Mouse (Mus musculus): ENCODE measurements around the gene Fosb. TPM values are rescaled to one million over a fixed set of nuclear protein-coding genes. Genes with fewer than 3 reads are reported as not detected.

Gene Fosb
- polyA plus RNA-seq, 1 experiment: 16.7 TPM

- Histone ChIP-seq H3K27me3 (ENCODE audit: control insufficient read depth, insufficient read depth, low read length) (peaks cover 8% of the 10 kb centered on the region), H3K36me3 (ENCODE audit: control insufficient read depth, insufficient read depth, low read length) (no peaks in the 10 kb centered on the region), H3K4me1 (ENCODE audit: control insufficient read depth, insufficient read depth, insufficient read length, low read length) (peaks cover 1% of the 10 kb centered on the region; the same call in 1 of the 2 replicates), H3K27ac (ENCODE audit: insufficient read depth, low read depth, low read length) (no peak overlapping the region), H3K4me3 (ENCODE audit: low read depth, low read length) (no peak overlapping the region)
- TF ChIP-seq CTCF (IDR thresholded peaks at IDR 0.05; ENCODE audit: extremely low read depth, insufficient read length, insufficient replicate concordance, low read depth, low read length): no peak
- TF ChIP-seq POLR2A (IDR thresholded peaks at IDR 0.05; ENCODE audit: low read depth, low read length): no peak
- WGBS: 61% methylated on average over 13 of the region's 13 CpGs
Measured at GRCm38 (mm10) chr7:19302264-19303045, 7.4 kb downstream of the Fosb start.

- Histone ChIP-seq H3K27me3 (ENCODE audit: control insufficient read depth, insufficient read depth, low read length) (peaks cover 8% of the 10 kb centered on the region), H3K4me1 (ENCODE audit: control insufficient read depth, insufficient read depth, insufficient read length, low read length) (peaks cover 1% of the 10 kb centered on the region; the same call in 1 of the 2 replicates), H3K36me3 (ENCODE audit: control insufficient read depth, insufficient read depth, low read length) (no peaks in the 10 kb centered on the region), H3K27ac (ENCODE audit: insufficient read depth, low read depth, low read length) (no peak overlapping the region), H3K4me3 (ENCODE audit: low read depth, low read length) (no peak overlapping the region)
- 11% methylated on average over 16 of the region's 16 CpGs for WGBS
- TF ChIP-seq CTCF (IDR thresholded peaks at IDR 0.05; ENCODE audit: extremely low read depth, insufficient read length, insufficient replicate concordance, low read depth, low read length) (no peak), POLR2A (IDR thresholded peaks at IDR 0.05; ENCODE audit: low read depth, low read length) (no peak)
Measured at GRCm38 (mm10) chr7:19301461-19302263, 8.2 kb downstream of the Fosb start.

GRCm38 (mm10) chr7:19300501-19301421 lies 9.1 kb downstream of the Fosb start:
- peaks cover 8% of the 10 kb centered on the region for H3K27me3 ChIP-seq (ENCODE audit: control insufficient read depth, insufficient read depth, low read length)
- whole genome bisulfite sequencing: under 1% methylated on average over 29 of the region's 29 CpGs
- H3K27ac ChIP-seq (ENCODE audit: insufficient read depth, low read depth, low read length): no peak overlapping the region
- H3K36me3 ChIP-seq (ENCODE audit: control insufficient read depth, insufficient read depth, low read length): no peaks in the 10 kb centered on the region
- peaks cover 1% of the 10 kb centered on the region; the same call in 1 of the 2 replicates for H3K4me1 ChIP-seq (ENCODE audit: control insufficient read depth, insufficient read depth, insufficient read length, low read length)
- peak; percentile 99 for TF ChIP-seq CTCF (IDR thresholded peaks at IDR 0.05; ENCODE audit: extremely low read depth, insufficient read length, insufficient replicate concordance, low read depth, low read length)
- no peak for TF ChIP-seq POLR2A (IDR thresholded peaks at IDR 0.05; ENCODE audit: low read depth, low read length)
- H3K4me3 ChIP-seq (ENCODE audit: low read depth, low read length): peak overlapping the region; percentile 55

GRCm38 (mm10) chr7:19299194-19299593 lies 10.7 kb downstream of the Fosb start:
- H3K4me1 ChIP-seq (ENCODE audit: control insufficient read depth, insufficient read depth, insufficient read length, low read length): peaks cover 1% of the 10 kb centered on the region; the same call in 1 of the 2 replicates
- H3K36me3 ChIP-seq (ENCODE audit: control insufficient read depth, insufficient read depth, low read length): no peaks in the 10 kb centered on the region
- H3K27me3 ChIP-seq (ENCODE audit: control insufficient read depth, insufficient read depth, low read length): no peaks in the 10 kb centered on the region
- WGBS: 17% methylated on average over 3 of the region's 3 CpGs
- H3K4me3 ChIP-seq (ENCODE audit: low read depth, low read length): no peak overlapping the region
- TF ChIP-seq POLR2A (IDR thresholded peaks at IDR 0.05; ENCODE audit: low read depth, low read length) (no peak), CTCF (IDR thresholded peaks at IDR 0.05; ENCODE audit: extremely low read depth, insufficient read length, insufficient replicate concordance, low read depth, low read length) (peak; percentile 62; the same call in 1 of the 2 replicates)
- H3K27ac ChIP-seq (ENCODE audit: insufficient read depth, low read depth, low read length): no peak overlapping the region

GRCm38 (mm10) chr7:19297794-19298193 lies 12.1 kb downstream of the Fosb start:
- Histone ChIP-seq H3K27ac (ENCODE audit: insufficient read depth, low read depth, low read length) (no peak overlapping the region), H3K27me3 (ENCODE audit: control insufficient read depth, insufficient read depth, low read length) (no peaks in the 10 kb centered on the region), H3K36me3 (ENCODE audit: control insufficient read depth, insufficient read depth, low read length) (no peaks in the 10 kb centered on the region), H3K4me1 (ENCODE audit: control insufficient read depth, insufficient read depth, insufficient read length, low read length) (no peaks in the 10 kb centered on the region; the same call in 1 of the 2 replicates), H3K4me3 (ENCODE audit: low read depth, low read length) (no peak overlapping the region)
- TF ChIP-seq POLR2A (IDR thresholded peaks at IDR 0.05; ENCODE audit: low read depth, low read length) (no peak), CTCF (IDR thresholded peaks at IDR 0.05; ENCODE audit: extremely low read depth, insufficient read length, insufficient replicate concordance, low read depth, low read length) (no peak)
- WGBS: 86% methylated on average over 5 of the region's 5 CpGs

GRCm38 (mm10) chr7:19297034-19297433 lies 12.8 kb downstream of the Fosb start:
- TF ChIP-seq POLR2A (IDR thresholded peaks at IDR 0.05; ENCODE audit: low read depth, low read length) (no peak), CTCF (IDR thresholded peaks at IDR 0.05; ENCODE audit: extremely low read depth, insufficient read length, insufficient replicate concordance, low read depth, low read length) (peak; percentile 20; the same call in 1 of the 2 replicates)
- 82% methylated on average over 6 of the region's 6 CpGs for WGBS
- Histone ChIP-seq H3K27ac (ENCODE audit: insufficient read depth, low read depth, low read length) (no peak overlapping the region), H3K27me3 (ENCODE audit: control insufficient read depth, insufficient read depth, low read length) (no peaks in the 10 kb centered on the region), H3K4me3 (ENCODE audit: low read depth, low read length) (no peak overlapping the region), H3K4me1 (ENCODE audit: control insufficient read depth, insufficient read depth, insufficient read length, low read length) (no peaks in the 10 kb centered on the region; the same call in 1 of the 2 replicates), H3K36me3 (ENCODE audit: control insufficient read depth, insufficient read depth, low read length) (no peaks in the 10 kb centered on the region)

All from small intestine, adult 2 months (tissue).